Mouse (Mus musculus) ovary, postnatal 14 days (tissue): Measurements from ENCODE around the gene Bcar1.

Experiments
- DNase-seq: peaks from one replicate; pipeline ENCODE4 v3.0.0; 2022; ENCODE audit warnings: low spot score

The Bcar1 gene

GRCm38 (mm10) chr8:111736321-111736720 is 7.3 kb downstream of the Bcar1 start:
- no peak for DNase-seq

DNA sequence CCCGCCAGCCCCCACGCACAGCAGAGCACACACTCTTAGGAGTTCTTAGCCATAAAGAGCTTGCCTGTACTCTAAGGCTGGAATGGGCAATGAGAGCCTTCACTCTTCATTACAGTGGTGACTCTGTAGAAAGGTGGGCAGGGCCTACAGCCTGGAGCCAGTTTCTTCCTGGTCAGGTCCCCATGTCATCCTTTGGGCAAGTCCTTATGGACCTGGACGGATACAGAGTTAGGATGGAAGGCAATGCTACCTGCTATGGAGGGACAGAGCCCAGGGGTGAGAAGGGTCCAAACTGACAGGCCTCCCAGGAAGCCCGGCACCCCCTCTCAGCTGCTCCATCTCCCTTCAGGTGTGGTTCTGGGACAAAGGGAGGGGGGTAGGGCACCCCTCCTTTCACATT is 7.8 kb downstream of the Bcar1 start:
- DNase-seq = no peak

- DNase-seq = no peak
These were observed 8.3 kb downstream of the Bcar1 start for GRCm38 (mm10) chr8:111735335-111735761.

- no peak for DNase-seq
These were observed 9.2 kb downstream of the Bcar1 start for GRCm38 (mm10) chr8:111734244-111734960.

DNA sequence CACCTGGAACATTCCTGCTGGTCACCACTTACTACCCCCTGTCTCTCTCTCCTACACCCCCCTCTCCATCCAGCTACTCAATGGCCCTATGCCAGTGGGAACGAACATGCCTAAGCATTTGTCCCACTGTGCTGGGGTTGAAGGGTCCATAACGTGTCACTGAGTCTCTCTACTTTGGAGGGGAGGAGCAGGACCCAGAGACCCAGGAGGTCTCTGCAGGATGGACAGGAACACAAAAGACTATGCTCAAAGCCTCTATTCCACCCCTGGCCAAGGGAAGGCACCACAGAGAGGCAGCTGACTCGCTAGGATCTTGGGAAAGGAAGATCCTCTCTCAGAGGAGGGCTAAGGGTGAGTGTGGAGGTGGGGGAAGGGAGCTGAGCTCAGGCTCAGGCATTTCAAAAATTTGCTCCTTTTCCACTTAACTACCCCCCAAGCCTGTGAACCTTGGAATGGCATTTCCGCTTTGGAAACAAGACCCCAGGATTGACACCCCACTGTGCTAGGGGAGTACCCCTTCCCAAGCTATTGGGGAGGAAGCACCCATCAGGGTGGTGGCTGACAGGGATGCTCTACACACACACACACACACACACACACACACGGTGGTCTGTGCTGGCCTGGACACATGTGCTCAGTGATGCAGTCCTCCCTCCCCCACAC is 9.9 kb downstream of the Bcar1 start:
- no peak for DNase-seq

DNA sequence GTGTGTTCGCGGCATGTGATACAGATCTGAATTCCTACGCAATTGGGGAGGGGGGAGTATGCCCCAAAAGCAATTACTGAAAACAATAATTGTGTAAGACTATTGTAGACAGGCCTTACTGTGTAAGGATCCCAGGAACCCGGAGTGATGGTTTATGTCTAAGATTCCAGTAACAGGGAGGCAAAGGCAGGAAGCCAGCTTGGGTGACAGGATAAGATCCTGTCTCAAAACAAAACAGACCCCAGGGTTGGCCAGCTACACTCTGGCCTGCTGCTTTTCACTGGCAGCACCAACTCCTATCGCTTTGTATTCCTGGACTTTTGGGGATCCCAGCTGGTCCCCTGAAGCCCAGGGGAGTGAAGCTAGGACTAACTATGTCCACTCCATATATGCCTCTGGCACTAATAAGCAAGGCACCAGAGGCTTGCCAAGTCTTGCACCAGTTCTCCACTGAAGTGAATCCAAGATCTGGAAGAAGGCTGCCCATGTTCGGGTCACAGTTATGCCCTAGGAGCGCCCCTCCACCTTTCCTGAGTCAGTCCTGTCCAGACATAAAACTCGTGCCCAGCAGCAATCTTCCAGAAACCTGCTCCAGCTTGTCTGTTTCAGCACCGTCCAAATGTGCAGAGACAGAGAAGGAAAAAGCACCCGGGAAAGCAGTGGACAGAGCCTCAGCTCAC is 11.1 kb downstream of the Bcar1 start:
- no peak for DNase-seq

DNA sequence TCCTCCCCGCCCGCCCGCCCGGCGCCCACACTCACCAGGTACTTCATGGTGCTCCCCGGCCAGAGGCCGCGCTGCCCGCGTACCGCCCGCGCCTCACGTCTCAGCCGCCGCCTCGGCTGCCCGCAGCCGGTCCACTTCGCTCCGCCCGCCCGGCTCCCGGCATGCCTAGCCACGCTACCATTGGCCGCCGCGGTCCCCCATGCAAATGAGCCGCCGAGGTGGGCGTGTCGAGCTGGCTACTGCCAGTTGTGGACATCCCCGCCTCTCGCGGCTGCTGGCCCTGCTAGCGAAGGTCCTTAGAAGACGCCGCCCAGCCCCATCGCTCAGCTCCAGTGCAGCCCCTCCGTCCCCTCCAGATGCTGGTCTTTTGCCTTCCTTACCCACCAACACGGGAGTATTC is 11.6 kb downstream of the Bcar1 start:
- peak; percentile 92 for DNase-seq

GRCm38 (mm10) chr8:111731231-111731977 is 12.2 kb downstream of the Bcar1 start:
- DNase-seq = no peak

DNA sequence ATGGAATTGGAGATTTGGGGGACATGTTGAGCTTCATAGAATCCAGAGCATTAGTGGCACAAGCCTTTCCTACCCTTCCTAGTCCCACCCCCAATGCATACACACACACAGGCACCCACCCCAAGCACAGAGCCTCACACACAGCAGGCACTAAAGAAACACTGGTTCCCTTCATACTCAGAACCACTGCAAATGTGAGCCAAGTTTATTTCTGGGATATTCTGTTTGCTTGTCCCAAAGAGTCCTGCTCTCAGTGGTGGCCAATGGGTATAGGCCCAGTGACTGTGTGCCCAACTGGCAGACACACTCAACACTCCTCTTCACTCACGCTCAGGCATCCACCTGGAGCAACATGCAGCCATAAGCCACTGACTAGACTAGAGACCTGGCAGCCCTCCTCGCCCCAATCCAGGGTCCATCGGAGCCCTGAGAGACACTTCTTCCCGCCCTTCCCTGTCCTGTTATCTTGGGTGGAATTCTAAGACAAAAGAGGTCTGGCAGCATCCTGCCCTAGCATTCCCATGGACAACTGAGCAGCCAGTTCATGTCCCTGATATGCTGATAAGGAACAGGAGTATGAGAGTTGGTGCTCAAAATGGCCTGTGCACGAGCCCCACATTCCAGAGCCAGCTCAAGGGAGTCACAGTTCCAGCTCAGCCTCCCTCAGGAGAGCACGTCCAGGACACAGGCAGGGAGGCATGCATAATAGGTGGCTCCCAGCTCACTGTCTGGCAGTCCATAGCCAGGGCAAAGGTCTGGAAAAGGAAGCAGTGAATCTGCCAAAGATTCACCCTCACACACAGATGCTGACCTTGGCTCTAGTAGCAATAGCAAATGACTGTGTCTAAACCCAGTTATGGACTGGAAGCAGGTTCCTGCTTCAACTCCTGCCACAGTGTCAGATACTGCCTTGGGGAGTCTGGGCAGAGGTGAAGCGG is 14.1 kb downstream of the Bcar1 start:
- no peak for DNase-seq

DNA sequence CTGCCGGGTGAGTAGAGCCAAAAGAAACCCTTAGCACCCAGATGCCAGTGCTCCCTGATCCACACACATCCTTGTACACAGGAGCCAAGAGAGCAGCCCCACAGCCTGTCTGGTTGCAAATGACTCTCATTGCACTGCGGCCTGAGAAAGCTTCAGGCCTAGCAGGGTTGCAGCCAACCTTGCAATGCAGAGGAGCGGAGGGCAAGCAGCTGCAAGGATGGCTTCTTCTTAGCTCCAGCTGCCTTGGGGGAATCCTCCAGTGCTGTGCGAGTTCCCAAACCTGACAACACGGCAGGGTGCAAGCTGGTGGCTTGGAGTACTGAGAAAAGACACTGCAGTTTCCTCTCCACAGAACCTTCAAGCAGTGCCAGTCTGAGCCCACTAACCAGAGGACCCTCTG is 15.1 kb downstream of the Bcar1 start:
- DNase-seq = no peak

DNA sequence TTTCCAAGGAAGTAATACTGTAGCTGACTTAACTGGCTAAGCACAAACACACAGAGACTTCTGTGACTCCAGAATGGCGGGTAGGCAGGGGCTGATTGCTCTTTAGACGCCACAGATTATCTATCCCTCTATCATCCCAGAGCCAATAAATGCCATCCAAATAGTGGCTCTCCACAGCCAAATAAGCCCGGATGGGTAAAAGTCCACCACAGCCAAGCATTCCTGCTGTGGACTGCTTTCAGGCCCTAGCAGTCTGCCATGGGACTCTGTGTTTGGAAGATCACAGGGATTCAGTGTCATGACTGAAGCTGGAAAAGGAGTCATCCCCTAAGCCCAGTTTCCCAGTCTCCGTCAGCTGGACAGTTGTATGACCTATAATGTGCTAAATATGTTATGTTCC is 16.1 kb downstream of the Bcar1 start:
- no peak for DNase-seq

GRCm38 (mm10) chr8:111726102-111726900 is 17.3 kb downstream of the Bcar1 start:
- DNase-seq = peak; percentile 46

GRCm38 (mm10) chr8:111725341-111725740 is 18.3 kb downstream of the Bcar1 start:
- no peak for DNase-seq

- no peak for DNase-seq
These were observed 23.5 kb downstream of the Bcar1 start for GRCm38 (mm10) chr8:111720115-111720544.

DNA sequence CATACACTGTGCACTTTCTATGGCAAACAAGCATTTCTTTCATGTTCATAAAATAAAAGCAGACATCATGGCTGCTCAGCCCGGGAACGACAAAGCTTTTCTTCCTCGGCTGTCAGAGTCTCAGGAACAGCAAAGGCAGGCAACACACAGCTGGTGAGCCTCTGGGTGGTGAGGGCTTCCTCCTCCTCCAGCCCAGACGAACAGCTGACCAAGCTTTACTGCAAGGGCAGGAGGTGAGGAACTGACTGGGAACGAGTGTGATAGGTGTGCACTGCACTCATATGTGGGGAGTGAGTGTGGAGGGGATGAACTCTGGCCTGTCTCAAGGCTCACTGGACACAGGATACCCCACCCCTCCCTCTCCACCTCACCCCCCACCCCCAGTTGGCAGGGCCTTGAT is 24.7 kb downstream of the Bcar1 start:
- DNase-seq = no peak

DNA sequence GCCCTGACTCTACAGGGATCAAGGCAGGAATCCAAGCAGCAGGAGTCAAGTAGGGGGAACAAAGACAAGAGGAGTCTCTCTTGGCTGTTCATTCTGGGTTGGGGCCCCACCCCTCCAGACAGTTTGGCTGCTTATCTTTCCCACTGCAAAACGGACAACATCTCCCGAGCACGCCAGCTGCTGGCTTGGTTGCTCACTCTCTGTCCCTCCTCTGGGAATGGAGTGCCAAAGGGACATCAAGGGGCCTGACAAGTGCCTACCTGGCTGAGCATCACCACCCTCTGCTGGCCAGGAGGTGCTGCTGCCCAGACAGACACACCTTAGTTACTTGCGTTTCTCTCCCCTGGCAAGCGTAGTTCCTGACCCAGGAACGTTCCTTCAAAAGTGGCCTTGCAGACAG is 25.7 kb downstream of the Bcar1 start:
- no peak for DNase-seq

- DNase-seq = no peak
These were observed 26.2 kb downstream of the Bcar1 start for GRCm38 (mm10) chr8:111717488-111717792.

- peak; percentile 74 for DNase-seq
These were observed 26.8 kb downstream of the Bcar1 start for GRCm38 (mm10) chr8:111716603-111717487.

- no peak for DNase-seq
These were observed 28.1 kb downstream of the Bcar1 start for GRCm38 (mm10) chr8:111715514-111715913.

DNA sequence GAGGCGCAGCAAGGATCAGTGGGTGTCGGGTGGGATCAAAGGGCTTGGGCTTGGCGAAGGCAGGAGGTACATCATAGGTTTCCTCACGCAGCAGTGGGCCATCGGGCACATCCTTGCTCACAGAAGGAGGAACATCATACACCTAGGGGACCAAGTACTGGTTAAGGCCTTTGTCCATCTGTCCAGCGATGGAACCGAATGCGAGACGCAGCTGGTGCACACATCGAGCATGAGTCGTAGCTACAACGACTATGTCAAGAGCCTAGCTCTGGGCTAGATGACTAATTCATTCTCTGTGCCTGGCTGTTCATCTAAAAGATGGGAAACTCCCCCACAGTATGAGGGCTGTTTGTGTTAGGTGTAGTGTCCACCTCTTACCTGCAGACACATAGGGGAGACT is 29.3 kb downstream of the Bcar1 start:
- DNase-seq = no peak
